Mouse (Mus musculus) spleen, adult 12 weeks (tissue): ENCODE results near the gene Tbl1xr1.

Source experiments
- DNase-seq: peaks from one replicate; pipeline ENCODE4 v3.0.0; 2022; ENCODE audit warnings: low spot score

The Tbl1xr1 gene

GRCm38 (mm10) chr3:22221557-22221956 is 145.1 kb downstream of the Tbl1xr1 start:
- DNase-seq = no peak

- no peak for DNase-seq
Observed at GRCm38 (mm10) chr3:22222351-22222750, 145.9 kb downstream of the Tbl1xr1 start.

GRCm38 (mm10) chr3:22223023-22223422 is 146.6 kb downstream of the Tbl1xr1 start:
- no peak for DNase-seq

GRCm38 (mm10) chr3:22228052-22228451 is 151.6 kb downstream of the Tbl1xr1 start:
- DNase-seq = no peak

- DNase-seq = no peak
Observed at GRCm38 (mm10) chr3:22230635-22231034, 154.2 kb downstream of the Tbl1xr1 start.

GRCm38 (mm10) chr3:22238106-22238900 is 161.9 kb downstream of the Tbl1xr1 start:
- no peak for DNase-seq
